Mouse (Mus musculus): ENCODE results near the gene Sbk3.

GRCm38 (mm10) chr7:4940068-4940479 lies 30.9 kb downstream of the Sbk3 start:
- TF ChIP-seq POLR2A (IDR thresholded peaks at IDR 0.05; ENCODE audit: low read depth, low read length) (no peak), CTCF (IDR thresholded peaks at IDR 0.05; ENCODE audit: extremely low read depth, insufficient read depth, insufficient read length, insufficient replicate concordance) (peak; percentile 83; the same call in 1 of the 2 replicates)

All from spleen, adult 2 months (tissue).